Mouse (Mus musculus) MEL (cell line): ENCODE measurements at regions not wholly inside any gene's neighbourhood (a gene's known extent, or its start where the extent isn't known, plus 50 kb on each side); places are given as distances from the start of the nearest gene placed in this dataset.

Source experiments
- DNase-seq: peaks from one replicate; pipeline ENCODE4 v3.0.0; 2011; ENCODE audit warnings: low read depth, low spot score
- H3K27ac ChIP-seq: 2 replicates; pipeline ENCODE4 v1.5.1; 2012; ENCODE audit warnings: low read depth, mild to moderate bottlenecking, control low read depth, low read length, moderate library complexity; ENCODE audit not compliant: control insufficient read depth
- H3K27me3 ChIP-seq, 2 experiments: fragments of 150-350 bp in 1 of 2; sonication (generic) in 1 of 2; 2 replicates each; pipeline ENCODE4 v1.6.1; 2012; ENCODE audit warnings: low read length in 2 of 2, mild to moderate bottlenecking in 2 of 2, improper control_type of control experiment in 1 of 2, moderate library complexity in 1 of 2; ENCODE audit not compliant: insufficient read depth in 2 of 2, control insufficient read depth in 1 of 2
- H3K36me3 ChIP-seq, 2 experiments: 2 replicates each; pipeline ENCODE4 v1.6.1; 2012 to 2014; ENCODE audit warnings: low read length in 2 of 2, improper control_type of control experiment in 1 of 2, inconsistent platforms in 1 of 2, mild to moderate bottlenecking in 1 of 2; ENCODE audit not compliant: insufficient read depth in 2 of 2, control insufficient read depth in 1 of 2
- H3K4me1 ChIP-seq, 2 experiments: fragments of 150-350 bp in 1 of 2; sonication (generic) in 1 of 2; 2 replicates each; pipeline ENCODE4 v1.6.1; 2012; ENCODE audit warnings: low read length in 2 of 2, improper control_type of control experiment in 1 of 2, mild to moderate bottlenecking in 1 of 2; ENCODE audit not compliant: insufficient read depth in 2 of 2, control insufficient read depth in 1 of 2
- H3K4me3 ChIP-seq, 2 experiments: fragments of 150-350 bp in 1 of 2; sonication (generic) in 1 of 2; 2 replicates each; pipeline ENCODE4 v1.5.1; 2012; ENCODE audit warnings: low read depth in 2 of 2, low read length in 2 of 2, mild to moderate bottlenecking in 2 of 2, moderate library complexity in 2 of 2, control low read depth in 1 of 2, improper control_type of control experiment in 1 of 2; ENCODE audit not compliant: control insufficient read depth in 1 of 2, insufficient read depth in 1 of 2
- H3K79me2 ChIP-seq: 2 replicates; pipeline ENCODE4 v1.6.1; 2012; ENCODE audit warnings: mild to moderate bottlenecking, low read length, moderate library complexity; ENCODE audit not compliant: control insufficient read depth, poor library complexity, insufficient read depth
- H3K9ac ChIP-seq: 2 replicates; pipeline ENCODE4 v1.6.1; 2012; ENCODE audit warnings: low read depth, mild to moderate bottlenecking, control low read depth, low read length, moderate library complexity; ENCODE audit not compliant: control insufficient read depth, poor library complexity, severe bottlenecking
- H3K9me3 ChIP-seq: fragments of 150-350 bp; sonication (generic); replicated peaks from 2 replicates; pipeline ENCODE4 v1.6.1; 2012; ENCODE audit warnings: mild to moderate bottlenecking, low read length, improper control_type of control experiment, moderate library complexity; ENCODE audit not compliant: insufficient read depth
- CTCF ChIP-seq, 3 experiments: IDR thresholded peaks in 2 of 3; conservative IDR thresholded peaks in 1 of 3; 2 replicates each; pipeline ENCODE4 v1.5.1; 2011 to 2012; ENCODE audit warnings: low read length in 3 of 3, low read depth in 2 of 3, mild to moderate bottlenecking in 2 of 3, improper control_type of control experiment in 1 of 3, inconsistent platforms in 1 of 3, mixed read lengths in 1 of 3, moderate library complexity in 1 of 3; ENCODE audit not compliant: control insufficient read depth in 1 of 3, insufficient read depth in 1 of 3, poor library complexity in 1 of 3, severe bottlenecking in 1 of 3
- EP300 ChIP-seq, 2 experiments: IDR thresholded peaks; 2 replicates each; pipeline ENCODE4 v1.6.1; 2011; ENCODE audit warnings: improper control_type of control experiment in 2 of 2, low read length in 2 of 2, low read depth in 1 of 2, mild to moderate bottlenecking in 1 of 2
- GABPA ChIP-seq: IDR thresholded peaks from 2 replicates; pipeline ENCODE4 v1.6.1; 2012; ENCODE audit warnings: low read depth, mild to moderate bottlenecking, inconsistent platforms, low read length, improper control_type of control experiment, moderate library complexity
- HCFC1 ChIP-seq: IDR thresholded peaks from 2 replicates; pipeline ENCODE4 v1.6.1; 2012; ENCODE audit warnings: low read depth, mild to moderate bottlenecking, inconsistent platforms, low read length, improper control_type of control experiment, moderate library complexity
- JUND ChIP-seq: IDR thresholded peaks from 2 replicates; pipeline ENCODE4 v1.6.1; 2011; ENCODE audit warnings: low read depth, mild to moderate bottlenecking, improper control_type of control experiment, low read length
- KAT2A ChIP-seq: conservative IDR thresholded peaks from 2 replicates; pipeline ENCODE4 v1.6.1; 2012; ENCODE audit warnings: low read depth, low read length, improper control_type of control experiment, inconsistent platforms
- MAX ChIP-seq: IDR thresholded peaks from 2 replicates; pipeline ENCODE4 v1.6.1; 2011; ENCODE audit warnings: low read length, improper control_type of control experiment
- MYC ChIP-seq: IDR thresholded peaks from 2 replicates; pipeline ENCODE4 v1.6.1; 2011; ENCODE audit warnings: low read depth, mild to moderate bottlenecking, low read length, improper control_type of control experiment, moderate library complexity
- NELFE ChIP-seq: IDR thresholded peaks from 2 replicates; pipeline ENCODE4 v1.6.1; 2011; ENCODE audit warnings: low read depth, low read length, improper control_type of control experiment
- SMC3 ChIP-seq: IDR thresholded peaks from 2 replicates; pipeline ENCODE4 v1.6.1; 2011; ENCODE audit warnings: low read depth, low read length, improper control_type of control experiment
- UBTF ChIP-seq: IDR thresholded peaks from 2 replicates; pipeline ENCODE4 v1.6.1; 2012; ENCODE audit warnings: low read depth, mild to moderate bottlenecking, inconsistent platforms, low read length, improper control_type of control experiment, moderate library complexity, borderline replicate concordance; ENCODE audit not compliant: insufficient read depth
- USF1 ChIP-seq: IDR thresholded peaks from 2 replicates; pipeline ENCODE4 v1.6.1; 2014; ENCODE audit warnings: low read depth, mild to moderate bottlenecking, inconsistent platforms, low read length, improper control_type of control experiment, moderate library complexity
- ZKSCAN1 ChIP-seq: IDR thresholded peaks from 2 replicates; pipeline ENCODE4 v1.6.1; 2012; ENCODE audit warnings: low read depth, mild to moderate bottlenecking, inconsistent platforms, low read length, improper control_type of control experiment, moderate library complexity
- ZMIZ1 ChIP-seq: IDR thresholded peaks from 2 replicates; pipeline ENCODE4 v1.6.1; 2012; ENCODE audit warnings: low read depth, mild to moderate bottlenecking, inconsistent platforms, low read length, improper control_type of control experiment, moderate library complexity
- ZNF384 ChIP-seq: IDR thresholded peaks from 2 replicates; pipeline ENCODE4 v1.6.1; 2012; ENCODE audit warnings: low read depth, mild to moderate bottlenecking, inconsistent platforms, low read length, improper control_type of control experiment

GRCm38 (mm10) chr14:91658654-91659421 lies 2231.6 kb downstream of the Pcdh9 start:
- Histone ChIP-seq H3K36me3 (no peaks in the 10 kb centered on the region), H3K9me3 (no peaks in the 10 kb centered on the region), H3K4me1 (no peaks in the 10 kb centered on the region), H3K27ac (no peak overlapping the region), H3K4me3 (no peak overlapping the region), H3K9ac (no peak overlapping the region), H3K79me2 (no peaks in the 10 kb centered on the region), H3K27me3 (no peaks in the 10 kb centered on the region)
- no peak for TF ChIP-seq MYC
- no peak for TF ChIP-seq SMC3
- TF ChIP-seq EP300 (IDR thresholded peaks at IDR 0.05; ENCODE audit: low read depth in 1 of 2, low read length in 2 of 2), result no peak
- no peak for TF ChIP-seq GABPA
- TF ChIP-seq HCFC1, result no peak
- no peak for TF ChIP-seq CTCF (IDR thresholded peaks at IDR 0.05 in 2 of 3, conservative IDR thresholded peaks at IDR 0.05 in 1 of 3; ENCODE audit: control insufficient read depth in 1 of 3, insufficient read depth in 1 of 3, low read depth in 2 of 3, low read length in 3 of 3, poor library complexity in 1 of 3, severe bottlenecking in 1 of 3)
- no peak for TF ChIP-seq UBTF
- no peak for TF ChIP-seq ZKSCAN1
- TF ChIP-seq KAT2A, result no peak
- TF ChIP-seq ZMIZ1, result no peak
- TF ChIP-seq NELFE, result no peak
- TF ChIP-seq, all 39 proteins: peak for 0
- DNase-seq, result no peak

DNA sequence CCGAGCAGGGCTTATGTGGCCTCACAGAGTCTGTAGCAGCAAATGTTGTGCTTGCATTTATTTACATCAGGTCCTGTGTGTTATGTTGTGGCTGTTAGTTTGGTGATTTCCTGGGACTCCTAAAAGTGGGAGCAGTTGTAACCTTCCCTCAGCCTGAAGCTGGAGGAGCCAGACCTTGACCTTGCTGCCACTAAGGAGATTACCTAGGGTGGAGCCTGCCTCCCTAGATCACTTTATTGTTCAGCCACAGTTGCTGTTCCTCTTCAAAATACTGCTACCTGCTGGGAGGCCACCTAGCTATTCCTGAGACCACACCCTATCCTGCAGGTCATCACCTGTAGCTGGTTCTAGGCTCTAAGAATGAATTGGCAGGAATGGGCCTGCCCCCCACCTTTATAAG lies 2234.5 kb downstream of the Pcdh9 start:
- H3K36me3 ChIP-seq, result no peaks in the 10 kb centered on the region
- DNase-seq, result no peak
- TF ChIP-seq CTCF (IDR thresholded peaks at IDR 0.05 in 2 of 3, conservative IDR thresholded peaks at IDR 0.05 in 1 of 3; ENCODE audit: control insufficient read depth in 1 of 3, insufficient read depth in 1 of 3, low read depth in 2 of 3, low read length in 3 of 3, poor library complexity in 1 of 3, severe bottlenecking in 1 of 3) (no peak), MAX (no peak), ZMIZ1 (no peak), EP300 (IDR thresholded peaks at IDR 0.05; ENCODE audit: low read depth in 1 of 2, low read length in 2 of 2) (no peak), HCFC1 (no peak), ZKSCAN1 (no peak), JUND (no peak), USF1 (no peak), ZNF384 (no peak)
- H3K4me3 ChIP-seq, result no peak overlapping the region
- no peaks in the 10 kb centered on the region for H3K27me3 ChIP-seq
- H3K79me2 ChIP-seq, result no peaks in the 10 kb centered on the region
- H3K27ac ChIP-seq, result no peak overlapping the region
- no peaks in the 10 kb centered on the region for H3K9me3 ChIP-seq
- H3K9ac ChIP-seq, result no peak overlapping the region
- no peaks in the 10 kb centered on the region for H3K4me1 ChIP-seq
